Mouse (Mus musculus): ENCODE measurements around the gene Rpe. TPM values are rescaled to one million over a fixed set of nuclear protein-coding genes. Genes with fewer than 3 reads are reported as not detected.
A peak's percentile ranks its signal among the peaks of the same experiment; 100 is the strongest.
"Not testable (repeated sequence)": the region's sequence is repeated elsewhere in the genome, so short reads cannot be mapped to it uniquely, and the experiment has no call there.

Rpe gene
- polyA plus RNA-seq, 1 experiment from 2014 or later = 53.3 TPM

- Histone ChIP-seq H3K4me1 (replicated peaks; ENCODE audit: control insufficient read depth, insufficient read depth, low read length) (no peaks in the 10 kb centered on the region), H3K9me3 (ENCODE audit: control insufficient read depth, low read length) (no peaks in the 10 kb centered on the region), H3K4me2 (ENCODE audit: low read length) (no peak overlapping the region), H3K27ac (ENCODE audit: low read depth) (no peak overlapping the region), H3K9ac (ENCODE audit: low read length) (no peak overlapping the region), H3K27me3 (replicated peaks; ENCODE audit: control insufficient read depth, insufficient read depth, low read length) (no peaks in the 10 kb centered on the region), H3K4me3 (ENCODE audit: low read depth, low read length) (no peak overlapping the region), H3K36me3 (ENCODE audit: control insufficient read depth, insufficient read depth, low read length) (no peaks in the 10 kb centered on the region)
- ATAC-seq (replicated peaks; ENCODE audit: low FRiP score, low TSS enrichment, low read depth) (no peak), DNase-seq (ENCODE audit: low spot score) (no peak)
- 71% methylated on average over 3 of the region's 3 CpGs for WGBS
These were observed 8.9 kb upstream of the Rpe start for GRCm38 (mm10) chr1:66691772-66692171.

DNA sequence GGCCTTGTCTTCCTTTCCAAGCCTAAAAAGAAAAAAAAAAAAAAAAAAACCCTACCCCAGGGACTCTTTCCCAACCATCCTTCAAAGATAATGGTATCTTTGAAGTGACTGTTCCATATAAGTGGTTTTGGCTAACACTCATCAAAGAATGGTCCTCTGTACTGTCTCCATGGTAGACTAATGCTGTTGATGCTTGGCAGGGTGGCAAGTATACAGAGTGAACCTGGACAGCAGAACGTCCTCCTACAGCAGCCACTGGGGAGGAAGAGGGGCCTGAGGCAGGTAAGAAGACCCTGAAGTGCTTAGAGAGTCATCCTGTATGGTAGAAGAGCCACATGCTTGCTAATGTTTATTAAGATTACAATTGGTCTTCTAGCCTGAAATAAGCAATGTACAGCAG lies 8.3 kb upstream of the Rpe start:
- H3K4me3 ChIP-seq (ENCODE audit: low read depth, low read length) = no peak overlapping the region
- no peak overlapping the region for H3K27ac ChIP-seq (ENCODE audit: low read depth)
- no peaks in the 10 kb centered on the region for H3K36me3 ChIP-seq (ENCODE audit: control insufficient read depth, insufficient read depth, low read length)
- H3K9ac ChIP-seq (ENCODE audit: low read length) = no peak overlapping the region
- no peaks in the 10 kb centered on the region for H3K4me1 ChIP-seq (replicated peaks; ENCODE audit: control insufficient read depth, insufficient read depth, low read length)
- H3K4me2 ChIP-seq (ENCODE audit: low read length) = no peak overlapping the region
- 72% methylated on average over 1 of the region's 1 CpGs for WGBS
- ATAC-seq (replicated peaks; ENCODE audit: low FRiP score, low TSS enrichment, low read depth) = no peak
- H3K27me3 ChIP-seq (replicated peaks; ENCODE audit: control insufficient read depth, insufficient read depth, low read length) = no peaks in the 10 kb centered on the region
- DNase-seq (ENCODE audit: low spot score) = no peak
- H3K9me3 ChIP-seq (ENCODE audit: control insufficient read depth, low read length) = no peaks in the 10 kb centered on the region

DNA sequence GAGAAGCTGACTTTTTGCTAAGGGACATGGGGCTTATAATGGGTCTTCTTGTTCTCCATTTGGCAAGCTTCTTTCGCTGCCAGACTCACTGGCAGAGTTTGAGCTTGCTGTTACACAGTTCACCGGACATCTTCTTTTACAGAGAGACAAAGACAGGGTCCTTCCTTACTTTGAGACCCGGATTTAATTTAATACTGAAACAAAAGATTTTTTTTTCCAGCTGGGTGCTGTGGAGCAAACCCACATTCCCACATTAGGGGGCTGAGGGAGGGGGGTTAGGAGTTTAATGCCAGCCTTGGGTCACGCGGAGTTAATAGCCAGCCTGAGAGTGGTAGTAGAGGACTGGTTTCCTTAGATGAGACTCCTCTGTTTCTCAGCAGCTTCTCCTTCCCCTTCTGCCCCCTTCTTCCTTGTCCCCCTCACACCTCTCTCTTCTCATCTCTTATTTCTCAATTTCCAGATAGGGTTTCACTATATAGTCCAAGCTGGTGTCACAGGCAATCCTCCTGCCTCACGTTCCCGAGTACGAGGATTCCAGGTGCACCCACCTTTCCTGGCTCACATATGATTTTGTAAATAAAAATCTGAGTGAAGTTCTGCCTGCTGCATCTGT lies 7.7 kb upstream of the Rpe start:
- Histone ChIP-seq H3K4me2 (ENCODE audit: low read length) (no peak overlapping the region), H3K9ac (ENCODE audit: low read length) (no peak overlapping the region), H3K27ac (ENCODE audit: low read depth) (no peak overlapping the region), H3K4me3 (ENCODE audit: low read depth, low read length) (no peak overlapping the region), H3K9me3 (ENCODE audit: control insufficient read depth, low read length) (no peaks in the 10 kb centered on the region), H3K4me1 (replicated peaks; ENCODE audit: control insufficient read depth, insufficient read depth, low read length) (no peaks in the 10 kb centered on the region), H3K36me3 (ENCODE audit: control insufficient read depth, insufficient read depth, low read length) (no peaks in the 10 kb centered on the region), H3K27me3 (replicated peaks; ENCODE audit: control insufficient read depth, insufficient read depth, low read length) (no peaks in the 10 kb centered on the region)
- WGBS = 86% methylated on average over 8 of the region's 8 CpGs
- no peak for DNase-seq (ENCODE audit: low spot score)
- no peak for ATAC-seq (replicated peaks; ENCODE audit: low FRiP score, low TSS enrichment, low read depth)

DNA sequence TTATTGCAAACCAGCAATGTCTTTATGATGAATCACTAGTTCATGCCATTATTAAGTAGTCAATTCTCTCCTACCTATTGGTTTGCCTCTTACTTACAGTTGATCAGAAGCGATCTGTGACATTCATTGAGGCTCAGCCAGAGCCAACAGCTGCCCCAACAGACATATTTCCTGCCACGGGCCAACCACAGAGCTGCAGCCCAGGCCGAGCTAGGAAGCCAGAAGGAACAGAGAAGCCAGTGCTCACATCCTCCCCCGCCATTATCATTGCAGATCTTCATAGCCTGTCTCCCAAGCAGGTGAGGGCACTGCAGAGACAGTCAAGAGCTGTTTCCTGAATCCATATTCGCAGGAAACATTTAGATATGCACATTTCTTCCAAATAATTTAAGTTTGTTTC lies 6.4 kb upstream of the Rpe start:
- DNase-seq (ENCODE audit: low spot score) (no peak), ATAC-seq (replicated peaks; ENCODE audit: low FRiP score, low TSS enrichment, low read depth) (no peak)
- H3K27me3 ChIP-seq (replicated peaks; ENCODE audit: control insufficient read depth, insufficient read depth, low read length) = no peaks in the 10 kb centered on the region
- no peaks in the 10 kb centered on the region for H3K36me3 ChIP-seq (ENCODE audit: control insufficient read depth, insufficient read depth, low read length)
- no peak overlapping the region for H3K27ac ChIP-seq (ENCODE audit: low read depth)
- H3K9me3 ChIP-seq (ENCODE audit: control insufficient read depth, low read length) = no peaks in the 10 kb centered on the region
- no peak overlapping the region for H3K4me2 ChIP-seq (ENCODE audit: low read length)
- H3K4me3 ChIP-seq (ENCODE audit: low read depth, low read length) = no peak overlapping the region
- 75% methylated on average over 5 of the region's 5 CpGs for WGBS
- no peaks in the 10 kb centered on the region for H3K4me1 ChIP-seq (replicated peaks; ENCODE audit: control insufficient read depth, insufficient read depth, low read length)
- H3K9ac ChIP-seq (ENCODE audit: low read length) = no peak overlapping the region

- H3K36me3 ChIP-seq (ENCODE audit: control insufficient read depth, insufficient read depth, low read length) = no peaks in the 10 kb centered on the region
- no peaks in the 10 kb centered on the region for H3K4me1 ChIP-seq (replicated peaks; ENCODE audit: control insufficient read depth, insufficient read depth, low read length)
- no peak overlapping the region for H3K4me2 ChIP-seq (ENCODE audit: low read length)
- DNase-seq (ENCODE audit: low spot score) (no peak), ATAC-seq (replicated peaks; ENCODE audit: low FRiP score, low TSS enrichment, low read depth) (no peak)
- H3K27me3 ChIP-seq (replicated peaks; ENCODE audit: control insufficient read depth, insufficient read depth, low read length) = no peaks in the 10 kb centered on the region
- no peak overlapping the region for H3K27ac ChIP-seq (ENCODE audit: low read depth)
- WGBS = 64% methylated on average over 7 of the region's 7 CpGs
- H3K9me3 ChIP-seq (ENCODE audit: control insufficient read depth, low read length) = no peaks in the 10 kb centered on the region
- no peak overlapping the region for H3K9ac ChIP-seq (ENCODE audit: low read length)
- no peak overlapping the region for H3K4me3 ChIP-seq (ENCODE audit: low read depth, low read length)
These were observed 5.3 kb upstream of the Rpe start for GRCm38 (mm10) chr1:66695296-66695695.

DNA sequence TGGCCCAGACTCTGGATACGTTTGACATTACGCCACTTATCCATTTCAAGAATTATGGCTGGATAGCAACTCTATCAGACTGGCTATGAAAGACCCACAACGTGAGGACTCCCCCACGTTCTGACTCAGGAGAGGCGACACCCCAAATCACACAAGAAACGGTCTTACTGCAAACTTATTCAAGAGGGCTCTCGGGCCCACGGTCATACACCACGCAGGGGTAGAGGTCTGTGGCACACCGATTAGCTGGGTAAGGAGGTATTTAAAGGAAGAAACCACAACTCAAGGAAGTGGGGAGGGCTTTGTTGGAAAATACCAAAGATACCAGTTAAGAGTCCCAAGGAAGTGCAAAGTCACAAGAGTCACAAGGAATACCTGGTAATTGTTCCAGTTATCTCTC lies 1.0 kb upstream of the Rpe start:
- not testable (repeated sequence) for H3K27ac ChIP-seq (ENCODE audit: low read depth); ATAC-seq (replicated peaks; ENCODE audit: low FRiP score, low TSS enrichment, low read depth); H3K4me1 ChIP-seq (replicated peaks; ENCODE audit: control insufficient read depth, insufficient read depth, low read length); H3K27me3 ChIP-seq (replicated peaks; ENCODE audit: control insufficient read depth, insufficient read depth, low read length); DNase-seq (ENCODE audit: low spot score); H3K4me3 ChIP-seq (ENCODE audit: low read depth, low read length); H3K9ac ChIP-seq (ENCODE audit: low read length); H3K36me3 ChIP-seq (ENCODE audit: control insufficient read depth, insufficient read depth, low read length); H3K9me3 ChIP-seq (ENCODE audit: control insufficient read depth, low read length); H3K4me2 ChIP-seq (ENCODE audit: low read length)
- 87% methylated on average over 10 of the region's 10 CpGs for WGBS

DNA sequence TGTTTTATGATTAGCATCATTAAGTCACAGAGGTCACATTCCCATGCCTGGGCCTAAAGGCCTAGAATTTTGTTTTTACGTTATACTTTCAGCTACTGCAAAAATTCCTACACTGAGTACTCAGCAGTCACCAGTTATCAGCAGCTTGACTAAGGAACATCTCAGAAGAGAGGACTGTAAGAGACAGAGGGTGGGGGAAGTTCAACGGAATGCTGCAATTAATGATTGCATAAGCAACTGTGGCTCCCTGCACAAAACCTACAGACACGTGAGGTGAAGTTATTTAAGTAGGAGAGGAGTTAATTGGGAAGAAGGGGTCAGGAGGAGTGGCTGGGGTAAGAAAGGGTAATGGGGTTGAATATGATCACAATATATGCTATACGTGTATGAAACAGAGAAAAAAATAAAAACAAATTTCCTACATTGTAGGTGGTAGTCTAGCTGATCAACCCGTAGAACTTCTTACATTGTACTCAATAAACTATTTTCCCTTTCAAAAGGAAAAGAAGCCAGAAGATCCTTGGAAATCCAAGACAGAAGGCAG lies 410 bp upstream of the Rpe start:
- no peak overlapping the region for H3K9ac ChIP-seq (ENCODE audit: low read length)
- DNase-seq (ENCODE audit: low spot score) = no peak
- no peak overlapping the region for H3K27ac ChIP-seq (ENCODE audit: low read depth)
- peak overlapping the region; percentile 60 for H3K4me3 ChIP-seq (ENCODE audit: low read depth, low read length)
- WGBS = 48% methylated on average over 5 of the region's 5 CpGs
- H3K9me3 ChIP-seq (ENCODE audit: control insufficient read depth, low read length) = no peaks in the 10 kb centered on the region
- ATAC-seq (replicated peaks; ENCODE audit: low FRiP score, low TSS enrichment, low read depth) = peak; percentile 36; the same call in 1 of the 2 replicates
- H3K36me3 ChIP-seq (ENCODE audit: control insufficient read depth, insufficient read depth, low read length) = no peaks in the 10 kb centered on the region; the same call in 1 of the 2 replicates
- H3K27me3 ChIP-seq (replicated peaks; ENCODE audit: control insufficient read depth, insufficient read depth, low read length) = no peaks in the 10 kb centered on the region
- H3K4me1 ChIP-seq (replicated peaks; ENCODE audit: control insufficient read depth, insufficient read depth, low read length) = peaks cover 8% of the 10 kb centered on the region; the same call in 1 of the 2 replicates
- H3K4me2 ChIP-seq (ENCODE audit: low read length) = peak overlapping the region; percentile 58

DNA sequence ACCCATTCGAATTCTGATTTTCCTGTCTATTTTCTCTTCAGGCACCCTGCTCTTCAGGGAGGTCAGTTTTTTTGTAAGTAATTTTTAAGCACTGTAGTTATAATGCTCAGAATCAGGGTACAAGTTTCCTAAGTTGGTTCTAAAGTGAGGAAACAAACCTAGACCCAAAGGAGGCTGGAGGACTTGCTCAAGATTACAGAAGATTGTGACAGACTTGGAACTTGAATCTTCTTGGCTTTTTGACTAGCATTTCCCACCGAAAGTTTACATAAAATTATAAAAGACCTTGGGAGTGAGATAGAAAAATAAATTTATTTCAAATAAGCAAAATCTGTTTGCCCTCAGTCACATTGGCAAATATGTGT lies 927 bp downstream of the Rpe start:
- H3K36me3 ChIP-seq (ENCODE audit: control insufficient read depth, insufficient read depth, low read length) = peaks cover 6% of the 10 kb centered on the region
- H3K9ac ChIP-seq (ENCODE audit: low read length) = peak overlapping the region; percentile 61
- H3K27me3 ChIP-seq (replicated peaks; ENCODE audit: control insufficient read depth, insufficient read depth, low read length) = no peaks in the 10 kb centered on the region
- H3K4me1 ChIP-seq (replicated peaks; ENCODE audit: control insufficient read depth, insufficient read depth, low read length) = peaks cover 8% of the 10 kb centered on the region; the same call in 1 of the 2 replicates
- H3K4me2 ChIP-seq (ENCODE audit: low read length) = peak overlapping the region; percentile 58
- peak overlapping the region; percentile 60 for H3K4me3 ChIP-seq (ENCODE audit: low read depth, low read length)
- H3K27ac ChIP-seq (ENCODE audit: low read depth) = no peak overlapping the region
- DNase-seq (ENCODE audit: low spot score) = no peak
- no peak for ATAC-seq (replicated peaks; ENCODE audit: low FRiP score, low TSS enrichment, low read depth)
- no peaks in the 10 kb centered on the region for H3K9me3 ChIP-seq (ENCODE audit: control insufficient read depth, low read length)
- 18% methylated on average over 2 of the region's 2 CpGs for WGBS

All from intestine, embryonic 14.5 days (tissue).